Mouse (Mus musculus) frontal cortex, postnatal 10 days (tissue): ENCODE results near the gene Ugt1a7c.

Experiments used
- DNase-seq, 2 experiments: peaks; one replicate each; pipeline ENCODE4 v3.0.0; 2022; ENCODE audit warnings: low spot score in 2 of 2, mixed read lengths in 1 of 2

The Ugt1a7c gene

DNA sequence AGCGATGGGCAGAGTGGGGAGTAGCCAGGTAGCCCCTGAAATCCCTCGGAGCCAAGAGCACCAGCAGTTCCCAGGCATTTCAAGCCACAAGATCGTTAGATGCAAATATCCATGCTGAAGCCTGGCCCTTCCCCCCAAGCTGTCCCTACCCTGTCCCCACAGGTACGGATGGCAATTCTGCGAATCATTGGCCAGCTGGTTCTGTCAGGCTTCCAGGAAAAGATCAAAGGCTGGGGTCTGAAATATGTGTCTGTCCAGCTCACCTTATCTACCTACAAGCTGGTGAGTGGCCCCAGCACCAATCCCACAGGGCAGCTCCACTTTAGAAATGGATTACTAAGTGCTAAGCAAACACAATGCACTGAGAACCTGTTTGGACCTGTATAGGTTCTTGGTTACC, 142.4 kb downstream of the Ugt1a7c start:
- DNase-seq: no peak

DNA sequence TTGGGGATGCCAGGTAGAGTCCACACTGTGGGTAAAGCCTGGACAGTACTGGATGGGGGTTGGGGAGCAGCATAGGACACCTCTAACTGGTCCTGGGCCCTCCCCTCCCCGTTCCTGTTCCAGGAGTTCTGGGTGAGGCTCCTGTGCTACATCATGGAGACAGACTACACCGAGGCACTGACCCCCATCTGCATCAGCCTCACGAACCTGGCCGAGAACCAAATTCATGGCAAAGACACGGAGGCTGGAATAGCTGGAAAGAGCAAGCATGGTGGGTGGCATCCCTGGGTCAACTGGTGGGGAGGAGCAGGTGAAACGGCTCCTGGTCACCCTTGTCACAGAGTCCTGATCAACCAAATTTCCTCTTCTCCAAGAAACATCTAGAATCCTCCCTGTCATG, 143.9 kb downstream of the Ugt1a7c start:
- no peak for DNase-seq

DNA sequence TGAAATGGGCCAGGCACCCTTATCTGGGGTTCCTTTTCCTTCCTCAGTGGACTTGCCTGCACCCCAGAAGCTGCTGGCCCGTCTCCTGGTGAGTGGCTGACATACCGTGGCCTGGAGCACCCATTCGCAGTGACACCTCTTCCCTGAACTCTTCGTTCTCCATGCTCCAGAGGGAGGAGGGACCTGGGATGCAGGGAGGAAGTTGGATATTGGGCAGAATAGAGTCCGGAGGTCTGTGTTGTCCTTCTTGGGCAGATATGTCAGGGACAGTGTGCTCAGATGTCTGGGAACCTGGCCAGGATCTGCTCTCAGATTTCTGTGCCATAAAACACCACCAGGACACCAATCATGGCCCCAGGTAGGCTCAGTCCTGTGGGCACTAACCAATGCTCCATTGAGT, 145.2 kb downstream of the Ugt1a7c start:
- DNase-seq: no peak

DNA sequence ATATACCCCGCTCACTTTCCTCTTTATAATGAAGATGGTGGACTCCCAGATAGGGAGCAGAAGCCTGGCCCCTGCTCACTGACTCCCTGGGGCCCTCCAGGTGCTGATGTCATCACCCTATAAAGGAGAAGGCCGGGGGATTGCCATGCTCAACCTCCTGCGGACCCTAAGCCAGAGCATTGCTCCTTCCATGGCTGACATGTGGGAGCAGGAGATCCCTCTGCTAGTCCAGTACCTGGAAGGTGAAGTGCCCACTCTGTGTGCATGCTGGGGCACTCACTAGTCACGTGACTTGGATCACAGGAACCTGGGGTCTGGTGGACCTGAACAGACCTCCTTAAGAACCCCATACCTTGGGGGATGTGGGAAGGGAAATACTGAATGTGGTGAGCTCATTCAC, 145.7 kb downstream of the Ugt1a7c start:
- DNase-seq: no peak

DNA sequence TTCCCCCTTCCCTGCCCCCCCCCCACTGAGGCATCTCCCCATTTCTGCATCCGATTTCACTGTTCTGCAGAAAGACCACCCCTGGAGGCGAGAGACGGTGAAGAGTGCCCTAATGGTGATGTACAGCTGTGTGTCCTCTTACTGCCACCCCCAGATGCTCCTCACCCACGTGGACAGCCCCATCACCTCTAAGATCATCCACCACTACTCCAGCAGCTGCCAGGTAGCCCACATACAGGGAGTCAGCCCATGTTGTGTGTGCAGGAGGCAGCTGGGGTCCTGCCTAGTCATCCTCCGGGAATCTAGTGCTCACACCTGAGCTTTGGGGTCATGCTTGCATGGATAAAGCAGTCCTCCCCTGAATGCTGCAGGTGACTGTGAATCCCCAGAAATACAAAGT, 149.0 kb downstream of the Ugt1a7c start:
- DNase-seq: no peak

DNA sequence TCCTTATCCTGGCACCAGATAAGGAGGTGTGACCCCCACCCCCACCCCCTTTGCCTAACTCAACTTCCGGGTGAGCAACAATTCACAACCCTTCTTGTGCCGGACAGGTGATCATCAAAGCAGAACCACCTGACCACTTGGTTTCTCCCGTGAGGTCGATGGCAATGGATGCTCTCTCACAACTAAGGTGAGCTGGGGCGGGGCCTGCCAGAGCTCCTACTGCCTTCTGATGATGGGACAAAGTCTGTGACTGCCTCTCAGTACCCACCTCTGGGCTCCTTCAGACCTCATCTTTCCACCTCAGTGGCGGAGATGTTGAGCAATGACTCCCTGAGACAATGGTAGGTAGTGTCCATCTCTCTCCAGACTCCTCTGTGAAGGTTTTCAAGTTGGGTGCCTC, 151.0 kb downstream of the Ugt1a7c start:
- no peak for DNase-seq

DNA sequence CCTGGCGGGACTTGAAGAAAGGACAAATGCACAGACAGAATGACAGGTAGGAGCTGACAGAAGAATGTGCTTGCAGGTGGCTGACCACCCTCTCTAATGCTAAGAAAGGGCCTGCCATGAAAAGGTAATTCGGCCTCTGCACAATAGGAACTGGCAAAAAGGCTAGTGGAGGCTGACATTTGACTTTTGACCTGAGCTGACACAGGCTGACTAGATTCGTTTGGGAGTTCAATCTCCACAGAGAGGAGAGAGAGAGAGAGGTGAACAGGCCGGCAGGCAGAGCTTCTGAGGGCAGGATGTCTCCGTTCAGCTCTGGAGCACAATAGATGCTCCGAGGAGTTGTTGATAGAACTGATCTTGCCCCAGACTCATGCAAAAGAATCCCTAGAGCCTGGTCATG, 151.5 kb downstream of the Ugt1a7c start:
- DNase-seq: no peak

DNA sequence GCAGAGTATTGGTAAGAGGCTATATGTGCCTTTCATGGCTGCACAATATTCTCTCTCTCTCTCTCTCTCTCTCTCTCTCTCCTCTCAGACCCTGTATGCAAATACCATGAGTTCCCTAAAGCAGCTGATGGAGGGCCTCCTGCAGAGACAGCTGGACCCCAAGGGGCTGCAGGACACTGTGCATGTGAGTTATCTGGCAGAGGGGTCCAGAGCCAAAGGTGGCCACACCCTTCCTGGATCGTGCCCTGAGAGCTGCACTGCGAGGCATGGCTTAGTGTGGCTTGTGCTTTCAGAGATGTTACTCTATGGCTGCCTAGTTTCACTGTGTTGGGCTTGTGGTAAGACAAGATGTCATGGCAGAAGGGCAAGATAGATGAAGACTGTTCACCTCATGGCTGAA, 152.8 kb downstream of the Ugt1a7c start:
- no peak for DNase-seq

DNA sequence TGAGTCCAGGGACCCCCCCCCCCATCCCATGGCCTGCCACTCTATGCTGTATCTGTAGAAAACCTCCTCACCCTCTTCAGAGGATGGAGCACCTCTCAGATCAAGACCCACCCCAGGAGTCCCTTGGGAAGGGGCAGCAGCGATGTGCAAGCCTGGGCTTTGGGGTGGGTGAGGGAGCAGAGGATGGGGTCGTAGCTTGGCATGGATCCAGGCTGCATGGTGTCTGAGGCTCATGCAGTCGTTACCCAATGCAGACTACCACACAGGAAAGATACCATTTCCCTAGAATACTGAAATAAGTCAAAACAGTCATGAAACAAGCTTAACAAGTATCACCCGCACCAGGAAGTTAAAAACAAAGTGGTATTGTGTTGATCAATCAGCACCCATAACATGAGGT, 153.8 kb downstream of the Ugt1a7c start:
- DNase-seq: no peak

DNA sequence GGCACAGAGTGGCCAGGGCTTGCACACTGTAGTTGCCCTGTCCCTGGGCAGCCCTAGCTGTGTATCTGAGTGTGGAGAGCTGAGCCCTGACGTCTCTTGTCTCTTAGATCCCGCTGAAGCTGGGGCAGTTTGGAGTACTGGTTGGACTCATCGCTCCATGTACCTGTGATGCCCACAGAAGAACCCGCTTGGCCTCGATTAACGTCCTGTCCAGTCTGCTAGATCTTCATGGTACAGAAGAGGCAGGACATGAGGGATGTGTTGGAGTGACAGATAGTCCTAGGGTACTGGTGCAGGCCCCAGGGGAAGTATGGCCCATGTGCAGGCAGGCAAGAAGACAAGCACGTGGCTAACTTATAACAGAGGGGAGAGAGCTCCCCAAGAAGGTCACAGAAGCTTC, 154.7 kb downstream of the Ugt1a7c start:
- no peak for DNase-seq

DNA sequence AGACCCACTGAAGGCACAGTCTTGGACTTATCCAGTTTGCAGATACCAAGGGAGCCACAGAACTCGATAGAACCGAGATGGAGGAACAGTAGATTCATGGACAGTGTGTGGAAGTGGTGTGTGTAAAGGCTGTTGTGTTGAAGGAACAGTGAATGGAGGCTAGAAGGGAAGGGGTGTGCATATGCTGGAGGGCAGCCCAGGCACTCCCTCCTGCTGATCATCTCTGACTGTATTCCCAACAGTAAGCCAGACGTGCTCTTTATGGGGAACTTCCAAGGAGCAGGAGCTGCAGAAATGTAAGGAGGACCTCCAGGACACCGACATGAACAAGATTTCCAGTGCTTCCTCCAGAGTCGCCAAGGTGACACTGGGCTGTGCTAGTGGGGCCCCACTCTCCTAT, 155.2 kb downstream of the Ugt1a7c start:
- no peak for DNase-seq

DNA sequence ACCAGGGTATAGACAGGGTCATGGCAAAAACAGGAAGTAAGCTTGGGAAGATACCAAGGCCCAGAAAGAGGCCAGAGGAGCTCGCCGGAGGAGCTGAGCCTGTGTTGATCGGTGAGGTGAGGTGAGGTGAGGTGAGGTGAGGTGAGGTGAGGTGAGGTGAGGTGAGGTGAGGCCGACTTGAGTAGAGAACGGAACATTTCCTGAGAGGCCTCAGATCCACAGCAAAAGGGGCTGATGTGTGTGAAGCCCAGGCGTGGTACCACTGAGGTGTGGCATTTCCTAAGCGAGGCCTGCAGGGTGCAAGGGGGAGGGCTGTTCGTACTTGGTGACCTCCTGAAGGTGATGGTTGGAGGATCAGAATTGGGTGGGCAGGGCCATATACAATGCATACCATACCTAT, 158.2 kb downstream of the Ugt1a7c start:
- no peak for DNase-seq

DNA sequence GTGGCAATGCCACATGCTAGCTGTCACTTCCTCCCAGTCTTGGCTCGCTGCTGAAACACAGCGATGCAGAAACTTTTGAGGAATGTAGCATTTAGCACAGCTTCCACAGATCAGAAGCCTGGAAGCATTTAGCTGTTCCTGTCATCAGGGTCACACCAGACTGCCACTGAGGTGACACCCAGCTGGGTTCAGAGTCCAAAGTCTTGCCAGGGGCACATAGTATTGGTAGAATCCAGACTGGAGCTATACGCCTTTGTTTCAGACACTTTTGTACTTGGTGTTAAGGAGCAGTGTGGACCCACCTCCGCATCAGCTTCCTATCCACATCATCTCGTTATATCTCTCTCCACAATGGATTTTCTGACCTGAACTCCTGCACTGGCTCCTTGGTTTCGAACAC, 158.7 kb downstream of the Ugt1a7c start:
- DNase-seq: no peak

DNA sequence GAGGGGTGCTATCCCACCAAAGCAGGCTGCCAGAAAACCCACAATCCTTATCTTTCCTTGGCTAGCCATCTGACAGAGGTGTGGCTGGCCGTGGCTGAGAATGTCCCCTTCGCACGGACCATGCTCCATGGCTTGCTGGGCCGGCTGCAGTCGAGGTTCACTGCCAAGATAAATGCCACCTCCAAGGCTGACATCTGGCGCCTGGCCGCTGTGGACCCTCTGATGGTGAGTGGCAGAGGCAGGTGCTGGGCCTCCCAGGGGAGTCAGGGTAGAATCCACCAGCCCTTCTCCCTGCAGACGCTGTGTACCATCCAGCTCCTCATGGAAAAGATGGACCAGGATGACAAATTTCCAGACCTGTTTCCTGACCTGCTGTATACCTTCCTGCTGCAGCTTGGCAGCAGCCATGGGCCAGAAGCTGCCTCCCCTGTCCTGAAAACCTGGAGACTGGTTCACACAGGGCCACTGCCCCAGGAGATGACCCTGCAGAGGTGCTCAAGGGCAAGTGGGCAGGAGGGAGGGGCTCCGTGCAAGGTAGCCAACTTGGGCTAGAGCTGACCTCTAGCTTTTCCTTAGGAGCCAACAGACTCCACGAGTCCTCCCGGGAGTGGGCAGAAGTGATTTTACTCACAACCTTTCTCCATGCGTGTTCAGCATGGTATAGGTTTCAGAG, 160.1 kb downstream of the Ugt1a7c start:
- no peak for DNase-seq

DNA sequence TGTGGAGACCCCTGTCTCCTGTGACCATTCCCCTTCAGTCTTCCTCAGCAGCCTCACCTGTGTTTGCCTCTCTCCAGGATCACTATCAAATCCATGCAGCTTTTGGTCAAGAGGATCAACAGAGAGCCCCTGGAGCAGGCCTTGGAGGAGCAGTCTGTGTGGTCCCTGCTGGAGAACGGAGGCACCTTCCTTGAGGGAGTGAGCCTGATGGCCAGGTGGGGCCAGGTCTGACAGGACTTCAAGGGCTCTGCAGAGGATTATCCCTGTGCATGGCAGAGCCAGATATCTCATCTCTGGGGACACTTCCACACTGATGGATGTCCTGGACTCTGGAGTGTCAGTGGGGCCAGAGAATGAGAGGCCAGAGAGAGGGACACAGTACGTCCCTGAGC, 160.6 kb downstream of the Ugt1a7c start:
- DNase-seq: no peak

DNA sequence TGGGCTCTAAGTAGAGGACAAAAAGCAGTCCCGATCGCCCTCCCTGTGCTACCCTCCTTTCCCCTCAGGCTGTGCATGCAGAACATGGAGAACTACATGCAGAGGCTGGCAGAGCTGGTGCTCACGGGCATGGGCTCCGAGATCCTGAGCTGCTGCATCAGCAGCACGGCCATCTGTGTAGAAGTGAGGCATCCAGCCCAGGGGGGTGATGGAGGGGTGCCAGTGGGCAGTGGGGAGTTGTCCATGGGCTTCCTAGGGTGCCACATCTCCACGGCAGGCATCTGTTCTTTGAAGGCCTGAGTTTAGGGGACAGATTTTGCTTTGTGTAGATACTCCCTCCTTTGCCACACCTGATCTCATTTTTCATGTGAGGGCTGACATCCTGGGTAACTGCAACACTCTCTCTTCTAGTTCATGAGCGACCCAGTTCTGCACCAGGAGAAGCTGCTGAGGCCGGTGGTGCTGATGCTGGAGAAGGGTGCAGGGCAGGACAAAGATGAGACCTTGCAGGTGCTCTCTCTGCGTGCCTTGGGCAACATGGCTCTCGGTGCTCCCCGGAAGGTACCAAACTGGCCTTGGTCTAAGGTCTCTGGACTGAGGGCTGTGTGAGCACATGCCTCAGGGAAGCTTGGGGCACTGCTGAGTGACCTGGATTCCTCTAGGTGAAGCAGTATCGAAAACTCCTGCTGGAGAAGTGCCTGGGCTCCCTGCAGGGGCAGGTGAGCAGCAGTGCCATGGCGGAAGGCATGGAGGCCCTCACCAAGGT, 161.3 kb downstream of the Ugt1a7c start:
- no peak for DNase-seq

DNA sequence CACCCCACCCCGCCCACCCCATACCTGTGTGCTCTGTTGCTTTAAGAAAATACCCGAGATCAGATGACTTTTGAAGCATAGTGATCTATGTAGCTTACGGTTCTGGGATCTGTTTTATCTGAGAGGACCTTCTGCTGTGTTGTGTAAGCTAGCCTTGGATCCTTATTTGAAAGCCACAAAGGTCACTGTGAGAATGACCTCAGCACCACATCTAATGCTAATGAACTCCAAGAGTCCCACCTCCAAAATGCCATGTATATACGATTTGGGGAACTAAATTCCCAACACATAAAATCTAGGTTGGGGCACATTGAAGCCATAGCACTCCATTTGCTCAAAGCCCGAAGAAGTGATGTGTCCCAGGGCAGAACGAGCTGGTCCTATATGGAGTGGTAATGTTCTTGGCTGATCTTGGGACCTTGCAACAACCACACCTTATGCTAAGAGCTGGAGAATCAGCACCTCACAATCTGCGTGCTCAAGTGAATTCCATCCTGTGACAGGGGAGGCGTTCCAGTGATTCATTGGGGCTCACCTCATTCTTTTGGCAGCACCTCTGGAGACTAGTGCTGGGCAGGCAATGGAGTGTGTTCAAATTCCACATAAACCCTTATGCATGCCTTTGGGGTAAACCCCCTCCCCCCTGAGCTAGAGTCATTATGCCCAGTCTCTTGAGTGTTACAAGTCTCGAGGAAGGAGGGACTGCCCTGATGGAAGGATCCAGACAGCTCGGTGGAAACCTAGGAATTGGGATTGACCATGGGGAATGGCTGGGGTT, 162.2 kb downstream of the Ugt1a7c start:
- no peak for DNase-seq

DNA sequence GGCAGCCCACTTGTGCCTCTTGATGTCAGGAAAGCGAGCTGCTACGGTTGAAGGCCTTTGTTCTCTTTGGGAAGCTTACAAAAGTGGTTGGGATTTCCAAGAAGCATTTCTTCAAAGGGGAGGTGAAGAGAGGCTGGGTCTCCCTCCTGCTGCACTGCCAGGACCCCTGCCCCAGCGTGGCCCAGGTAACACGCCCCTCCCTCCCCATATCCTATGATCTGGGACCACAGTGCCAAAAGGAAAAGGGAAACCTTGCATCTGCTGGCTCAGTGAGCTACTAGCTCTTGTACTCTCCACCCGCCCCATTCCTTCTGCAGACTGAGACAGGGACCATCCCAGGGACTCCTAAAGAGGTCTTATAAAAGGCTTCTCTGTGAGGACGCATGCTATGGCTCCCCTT, 162.8 kb downstream of the Ugt1a7c start:
- DNase-seq: no peak

DNA sequence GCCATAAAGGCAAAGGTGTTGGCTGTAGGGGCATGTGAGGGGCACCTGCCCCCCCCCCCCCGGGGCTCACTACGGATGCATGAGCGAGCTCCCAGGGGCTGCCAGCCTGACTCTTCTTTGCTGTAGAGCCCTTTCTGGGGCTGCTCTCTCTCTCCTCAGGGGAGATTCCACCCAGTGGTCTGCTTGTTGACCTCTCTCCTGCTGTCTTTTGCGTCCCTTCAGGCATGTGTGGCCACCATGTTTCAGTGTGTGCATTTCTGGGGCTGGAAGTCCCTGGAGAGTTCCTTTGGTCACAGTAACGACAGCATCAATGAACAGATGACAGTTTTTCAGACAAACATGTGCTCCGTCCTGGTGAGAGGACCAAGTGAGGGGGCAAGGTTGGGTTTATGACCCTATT, 163.5 kb downstream of the Ugt1a7c start:
- peak in 1 of 2 experiments; percentile 17 for DNase-seq

DNA sequence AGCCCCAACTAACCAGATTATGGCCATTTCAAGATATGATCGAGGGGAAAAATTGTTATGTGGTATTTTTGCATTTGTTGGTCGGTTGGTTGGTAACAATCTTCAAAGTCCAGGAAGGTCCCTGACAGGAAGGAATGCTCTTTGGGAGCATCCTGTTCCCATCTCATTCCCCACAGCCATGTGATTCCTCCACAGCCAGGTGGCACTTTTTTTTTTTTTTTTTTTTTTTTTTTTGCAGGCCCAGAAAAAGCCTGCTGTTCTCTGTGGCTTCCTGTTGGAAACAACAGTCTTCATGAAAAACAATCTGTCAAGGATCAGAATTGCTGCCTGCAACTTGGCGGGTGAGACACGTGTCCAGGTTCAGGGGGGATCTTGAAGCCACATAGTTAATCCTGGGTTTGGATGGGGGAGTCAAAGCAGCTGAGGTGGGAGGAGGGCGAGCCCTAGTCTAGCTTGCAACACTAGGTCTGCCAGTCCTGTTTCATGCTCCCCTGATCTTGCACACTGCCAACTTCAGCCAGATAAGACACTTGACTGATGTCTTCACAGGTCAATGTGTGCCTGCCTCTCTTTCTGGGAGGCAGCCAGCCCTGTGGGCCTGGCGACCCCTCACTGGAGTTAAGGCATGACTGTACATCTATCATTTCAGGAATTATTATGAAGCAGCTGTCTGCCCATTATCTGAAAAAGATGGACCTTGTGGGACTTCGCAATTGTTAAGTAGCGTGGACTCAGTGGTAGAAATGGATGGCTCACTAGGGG, 164.2 kb downstream of the Ugt1a7c start:
- DNase-seq: no peak

DNA sequence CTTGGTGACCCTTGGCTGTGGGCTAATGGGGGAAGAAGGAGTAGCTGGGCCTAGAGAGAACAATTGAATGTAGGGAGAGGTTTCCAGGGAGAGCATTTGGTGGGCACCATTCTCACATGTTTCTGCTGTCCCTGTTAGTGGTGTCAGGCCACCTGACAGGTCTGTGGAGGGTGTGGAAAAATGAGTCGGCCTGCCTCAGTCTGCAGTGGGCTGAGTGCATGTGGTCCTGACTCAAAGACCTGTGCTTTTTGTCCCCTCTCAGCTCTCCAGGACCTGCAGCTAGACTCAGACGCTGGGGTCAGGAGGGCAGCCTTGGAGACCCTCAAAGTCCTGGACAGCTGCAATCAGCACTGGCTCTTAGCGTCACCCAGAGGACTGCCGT, 164.8 kb downstream of the Ugt1a7c start:
- no peak for DNase-seq

DNA sequence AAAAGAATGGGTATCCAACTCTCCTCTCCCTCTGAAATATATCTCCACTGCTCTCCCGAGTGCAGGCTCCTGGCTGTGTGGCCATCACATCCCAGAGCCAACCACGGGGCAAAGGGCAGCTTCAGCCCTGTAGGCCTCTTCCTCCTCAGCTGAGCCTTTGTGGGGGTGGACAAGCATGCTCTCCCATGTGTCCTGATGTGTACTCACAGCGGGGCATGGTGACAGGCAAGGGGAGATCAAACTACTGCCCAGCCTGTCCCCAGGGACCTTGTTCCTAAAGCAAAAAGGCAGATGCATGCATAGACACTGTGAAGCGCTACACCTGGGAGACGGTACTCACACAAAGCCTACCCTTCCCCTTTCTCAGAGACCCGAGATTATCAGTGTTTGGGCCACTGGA, 165.3 kb downstream of the Ugt1a7c start:
- DNase-seq: no peak
